Mouse (Mus musculus): Measurements from ENCODE around the gene Numb. TPM values are rescaled to one million over a fixed set of nuclear protein-coding genes. Genes with fewer than 3 reads are reported as not detected.

The Numb gene
- polyA plus RNA-seq, 1 experiment, result 42.0 TPM

DNA sequence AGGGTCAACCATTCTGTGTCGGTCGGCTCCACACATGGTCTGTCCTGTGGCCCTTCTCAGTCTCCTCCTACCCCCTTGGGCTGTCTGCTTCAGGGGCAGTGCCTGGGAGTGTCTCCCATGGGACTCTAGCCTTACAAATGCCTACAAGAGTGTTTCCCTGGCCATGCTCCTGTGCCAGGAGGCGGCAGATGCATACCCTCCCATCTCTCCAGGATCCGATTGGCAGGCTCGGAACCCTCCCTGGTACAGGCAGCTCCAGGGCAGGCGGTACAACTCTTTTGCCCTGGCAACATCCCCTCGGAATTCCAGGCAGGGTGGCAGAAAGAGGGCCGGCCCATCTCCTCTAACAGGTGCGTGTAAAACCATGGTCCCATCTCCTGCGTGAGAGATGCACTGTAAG, 139.1 kb downstream of the Numb start:
- H3K4me1 ChIP-seq (replicated peaks; ENCODE audit: control insufficient read depth, insufficient read depth, low read length), result no peaks in the 10 kb centered on the region
- H3K27me3 ChIP-seq (ENCODE audit: control insufficient read depth, insufficient read depth, low read length), result no peaks in the 10 kb centered on the region
- WGBS, result 97% methylated on average over 10 of the region's 10 CpGs
- H3K36me3 ChIP-seq (ENCODE audit: control insufficient read depth, insufficient read depth, low read length), result no peaks in the 10 kb centered on the region
- DNase-seq, result no peak
- no peak overlapping the region for H3K27ac ChIP-seq (ENCODE audit: control insufficient read depth, insufficient read depth, low read length)
- H3K4me3 ChIP-seq (ENCODE audit: control insufficient read depth, insufficient read depth, low read length), result no peak overlapping the region
- no peak for TF ChIP-seq POLR2A (IDR thresholded peaks at IDR 0.05; ENCODE audit: control insufficient read depth, extremely low read depth, insufficient read depth, low read length, poor library complexity)
- no peak for TF ChIP-seq CTCF (IDR thresholded peaks at IDR 0.05; ENCODE audit: borderline replicate concordance, control insufficient read depth, extremely low read depth, insufficient read depth, low read length, poor library complexity)

DNA sequence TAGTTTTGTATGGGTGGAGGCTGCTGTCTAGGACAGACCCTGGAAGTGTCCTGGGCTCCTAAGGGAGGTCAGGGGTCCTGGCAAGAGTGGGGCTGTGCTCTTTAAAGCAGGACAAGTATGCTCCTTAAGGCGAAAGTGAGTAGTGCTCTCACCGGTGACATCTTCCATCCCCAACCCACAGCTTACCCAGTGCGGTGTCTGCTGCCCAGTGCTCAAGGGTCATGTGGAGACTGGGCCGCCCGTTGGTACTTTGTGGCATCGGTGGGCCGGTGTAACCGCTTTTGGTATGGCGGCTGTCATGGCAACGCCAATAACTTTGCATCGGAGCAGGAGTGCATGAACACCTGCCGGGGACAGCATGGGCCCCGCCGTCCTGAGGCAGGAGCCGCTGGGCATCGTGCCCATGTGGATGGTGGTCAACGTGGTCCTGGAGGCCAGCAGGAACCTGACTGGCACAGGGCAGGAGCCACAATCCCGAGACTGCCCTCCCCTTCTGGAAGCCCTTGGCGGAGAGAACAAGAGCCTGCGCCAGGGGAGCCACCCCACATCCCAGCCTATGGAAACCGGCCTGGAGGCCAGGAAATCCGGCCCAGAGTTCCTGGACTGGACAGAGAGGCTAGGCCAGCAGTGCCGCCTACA, 140.0 kb downstream of the Numb start:
- 87% methylated on average over 23 of the region's 23 CpGs for WGBS
- Histone ChIP-seq H3K36me3 (ENCODE audit: control insufficient read depth, insufficient read depth, low read length) (no peaks in the 10 kb centered on the region), H3K4me3 (ENCODE audit: control insufficient read depth, insufficient read depth, low read length) (no peak overlapping the region), H3K4me1 (replicated peaks; ENCODE audit: control insufficient read depth, insufficient read depth, low read length) (no peaks in the 10 kb centered on the region), H3K27me3 (ENCODE audit: control insufficient read depth, insufficient read depth, low read length) (no peaks in the 10 kb centered on the region), H3K27ac (ENCODE audit: control insufficient read depth, insufficient read depth, low read length) (no peak overlapping the region)
- DNase-seq, result no peak
- TF ChIP-seq POLR2A (IDR thresholded peaks at IDR 0.05; ENCODE audit: control insufficient read depth, extremely low read depth, insufficient read depth, low read length, poor library complexity) (no peak), CTCF (IDR thresholded peaks at IDR 0.05; ENCODE audit: borderline replicate concordance, control insufficient read depth, extremely low read depth, insufficient read depth, low read length, poor library complexity) (no peak)

DNA sequence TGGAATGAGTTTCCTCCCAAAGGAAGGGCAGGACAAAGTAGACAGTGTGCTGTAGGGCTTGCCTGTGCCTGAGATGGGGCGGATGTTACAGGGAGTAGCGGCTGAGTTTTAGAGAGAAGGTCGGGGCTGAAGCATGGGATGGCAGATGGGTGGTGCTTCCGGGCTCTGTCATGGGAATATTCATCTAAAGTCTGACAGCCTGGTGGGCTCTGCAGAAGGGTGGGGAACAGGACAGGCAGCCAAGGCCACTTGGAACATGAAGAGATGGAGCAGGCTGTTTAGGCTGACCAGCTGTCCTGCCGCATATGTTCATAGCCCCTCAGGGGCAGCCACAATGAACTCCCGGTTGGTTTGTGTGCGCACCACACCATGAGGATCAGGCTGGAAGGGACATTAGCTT, 140.5 kb downstream of the Numb start:
- Histone ChIP-seq H3K27me3 (ENCODE audit: control insufficient read depth, insufficient read depth, low read length) (no peaks in the 10 kb centered on the region), H3K4me3 (ENCODE audit: control insufficient read depth, insufficient read depth, low read length) (no peak overlapping the region), H3K36me3 (ENCODE audit: control insufficient read depth, insufficient read depth, low read length) (no peaks in the 10 kb centered on the region), H3K27ac (ENCODE audit: control insufficient read depth, insufficient read depth, low read length) (no peak overlapping the region), H3K4me1 (replicated peaks; ENCODE audit: control insufficient read depth, insufficient read depth, low read length) (no peaks in the 10 kb centered on the region)
- 91% methylated on average over 7 of the region's 7 CpGs for WGBS
- no peak for DNase-seq
- TF ChIP-seq CTCF (IDR thresholded peaks at IDR 0.05; ENCODE audit: borderline replicate concordance, control insufficient read depth, extremely low read depth, insufficient read depth, low read length, poor library complexity) (no peak), POLR2A (IDR thresholded peaks at IDR 0.05; ENCODE audit: control insufficient read depth, extremely low read depth, insufficient read depth, low read length, poor library complexity) (no peak)

DNA sequence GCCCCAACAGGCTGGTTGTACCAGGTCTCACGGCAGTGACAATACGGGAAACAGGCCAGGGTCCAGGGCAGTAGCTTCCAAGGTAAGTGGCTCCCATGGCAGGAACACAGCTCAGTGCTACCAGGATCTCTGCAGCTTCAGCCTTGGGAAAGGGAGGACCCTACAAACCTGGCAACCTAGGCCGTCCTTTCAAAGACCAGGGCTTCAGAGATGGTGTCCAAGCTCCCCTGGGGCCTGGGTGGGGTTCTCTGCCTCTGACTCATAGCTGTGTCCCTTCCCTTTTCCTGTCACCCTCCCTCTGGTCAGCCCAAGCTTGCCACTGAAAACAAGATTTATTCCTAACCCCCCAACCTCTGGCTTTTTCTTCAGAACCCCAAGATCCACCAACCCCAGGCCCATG, 141.6 kb downstream of the Numb start:
- WGBS, result 94% methylated on average over 3 of the region's 3 CpGs
- TF ChIP-seq CTCF (IDR thresholded peaks at IDR 0.05; ENCODE audit: borderline replicate concordance, control insufficient read depth, extremely low read depth, insufficient read depth, low read length, poor library complexity) (no peak), POLR2A (IDR thresholded peaks at IDR 0.05; ENCODE audit: control insufficient read depth, extremely low read depth, insufficient read depth, low read length, poor library complexity) (no peak)
- Histone ChIP-seq H3K36me3 (ENCODE audit: control insufficient read depth, insufficient read depth, low read length) (no peaks in the 10 kb centered on the region), H3K27ac (ENCODE audit: control insufficient read depth, insufficient read depth, low read length) (no peak overlapping the region), H3K4me3 (ENCODE audit: control insufficient read depth, insufficient read depth, low read length) (no peak overlapping the region), H3K27me3 (ENCODE audit: control insufficient read depth, insufficient read depth, low read length) (no peaks in the 10 kb centered on the region), H3K4me1 (replicated peaks; ENCODE audit: control insufficient read depth, insufficient read depth, low read length) (no peaks in the 10 kb centered on the region)
- no peak for DNase-seq

DNA sequence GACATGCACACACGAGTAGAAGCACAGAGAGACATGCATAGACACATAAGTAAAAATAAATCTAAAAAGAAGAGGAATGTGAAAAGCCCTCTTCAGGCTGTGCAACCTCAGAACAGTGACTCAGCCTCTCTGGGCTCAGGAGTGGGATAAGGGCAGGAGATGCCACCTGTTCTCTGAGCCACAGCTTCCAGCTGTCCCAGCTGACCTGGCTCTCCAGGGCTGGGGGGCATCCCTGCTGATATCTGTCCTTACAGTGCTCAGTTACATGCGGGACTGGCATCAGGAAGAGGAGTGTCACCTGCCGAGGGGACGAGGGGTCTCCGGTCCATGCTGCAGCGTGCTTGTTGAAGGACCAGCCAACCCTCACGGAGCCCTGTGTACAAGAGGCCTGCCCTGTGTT, 145.0 kb downstream of the Numb start:
- Histone ChIP-seq H3K27ac (ENCODE audit: control insufficient read depth, insufficient read depth, low read length) (no peak overlapping the region), H3K36me3 (ENCODE audit: control insufficient read depth, insufficient read depth, low read length) (no peaks in the 10 kb centered on the region), H3K27me3 (ENCODE audit: control insufficient read depth, insufficient read depth, low read length) (no peaks in the 10 kb centered on the region), H3K4me3 (ENCODE audit: control insufficient read depth, insufficient read depth, low read length) (no peak overlapping the region), H3K4me1 (replicated peaks; ENCODE audit: control insufficient read depth, insufficient read depth, low read length) (no peaks in the 10 kb centered on the region)
- TF ChIP-seq CTCF (IDR thresholded peaks at IDR 0.05; ENCODE audit: borderline replicate concordance, control insufficient read depth, extremely low read depth, insufficient read depth, low read length, poor library complexity) (no peak), POLR2A (IDR thresholded peaks at IDR 0.05; ENCODE audit: control insufficient read depth, extremely low read depth, insufficient read depth, low read length, poor library complexity) (no peak)
- WGBS, result 88% methylated on average over 7 of the region's 7 CpGs
- DNase-seq, result no peak

- WGBS, result 93% methylated on average over 12 of the region's 12 CpGs
- Histone ChIP-seq H3K4me3 (ENCODE audit: control insufficient read depth, insufficient read depth, low read length) (no peak overlapping the region), H3K27me3 (ENCODE audit: control insufficient read depth, insufficient read depth, low read length) (no peaks in the 10 kb centered on the region), H3K36me3 (ENCODE audit: control insufficient read depth, insufficient read depth, low read length) (no peaks in the 10 kb centered on the region), H3K27ac (ENCODE audit: control insufficient read depth, insufficient read depth, low read length) (no peak overlapping the region), H3K4me1 (replicated peaks; ENCODE audit: control insufficient read depth, insufficient read depth, low read length) (no peaks in the 10 kb centered on the region)
- DNase-seq, result no peak
- TF ChIP-seq CTCF (IDR thresholded peaks at IDR 0.05; ENCODE audit: borderline replicate concordance, control insufficient read depth, extremely low read depth, insufficient read depth, low read length, poor library complexity) (no peak), POLR2A (IDR thresholded peaks at IDR 0.05; ENCODE audit: control insufficient read depth, extremely low read depth, insufficient read depth, low read length, poor library complexity) (no peak)
Measured at GRCm38 (mm10) chr12:83775621-83776020, 146.1 kb downstream of the Numb start.
